Mouse (Mus musculus): ENCODE measurements around the gene Thap2.

Gene Thap2

DNA sequence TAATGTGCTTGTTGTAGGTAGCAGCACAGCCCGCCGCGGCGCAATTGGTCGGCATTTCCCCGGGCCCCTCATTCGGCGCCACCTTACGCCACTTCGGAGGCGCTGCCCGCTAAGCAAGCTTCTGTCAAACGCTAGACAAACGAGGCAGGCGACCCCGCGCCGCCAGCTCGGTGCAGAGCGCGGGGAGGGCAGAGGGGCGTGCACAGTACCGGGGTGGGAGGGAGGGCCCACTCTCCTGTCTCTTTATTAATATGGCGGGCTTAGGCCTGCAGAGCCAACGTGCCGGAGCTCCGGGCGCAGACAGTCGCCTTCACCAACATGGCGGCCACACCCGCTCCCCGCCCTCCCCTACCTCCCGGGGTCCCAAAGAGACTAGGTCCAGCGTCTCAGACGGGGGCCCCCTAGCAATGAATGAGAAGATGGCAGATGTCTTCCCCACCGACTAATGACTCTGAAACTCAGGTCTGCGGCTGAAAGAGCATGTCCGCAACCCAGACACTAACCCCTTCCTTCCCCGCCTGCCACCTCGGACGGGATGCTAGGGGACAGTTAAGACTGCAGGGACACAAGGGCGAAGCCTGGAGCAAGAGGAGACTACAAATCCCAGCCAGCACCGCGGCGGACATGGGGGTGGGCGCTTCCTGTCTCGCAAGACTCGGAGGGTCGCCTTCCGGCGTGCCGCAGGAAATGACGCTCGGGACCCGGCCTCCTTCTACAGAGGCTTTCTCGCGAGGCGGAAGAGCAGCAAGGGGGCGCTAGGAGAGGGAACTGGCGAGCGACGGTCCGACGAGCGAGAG, at the start of gene Thap2, which contains the start of gene Zfc3h1:
Thap2 (minus strand) TSS at position 223 of the 797 bp plus-strand sequence.
Zfc3h1 (plus strand) TSS at position 739 of the 797 bp plus-strand sequence.
- peak; percentile 98 for DNase-seq

GRCm38 (mm10) chr10:115425351-115425750, 41.1 kb upstream of the Thap2 start:
- no peak for DNase-seq

- DNase-seq, result no peak
These were observed 37.7 kb upstream of the Thap2 start for GRCm38 (mm10) chr10:115421976-115422375.

GRCm38 (mm10) chr10:115414056-115414455, 29.8 kb upstream of the Thap2 start:
- no peak for DNase-seq

DNA sequence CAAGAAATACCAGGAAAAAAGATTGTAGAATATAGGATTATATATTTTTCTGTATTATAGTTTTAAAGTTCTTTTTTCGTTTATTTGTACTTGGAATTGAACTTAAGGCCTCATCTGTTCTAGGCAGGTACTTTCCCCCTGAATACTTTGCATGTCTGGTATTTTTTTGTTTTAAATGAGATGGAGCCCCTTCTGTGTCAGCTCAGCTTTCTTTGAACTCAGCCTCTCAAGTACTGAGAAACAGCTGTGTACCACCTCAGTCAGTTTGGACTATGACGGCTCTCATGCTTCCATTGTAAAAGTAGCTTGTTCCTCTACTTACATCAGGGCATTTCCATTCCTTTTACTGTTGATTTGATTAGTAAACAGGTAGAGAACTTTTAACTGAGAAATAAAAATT, 29.3 kb upstream of the Thap2 start:
- DNase-seq, result no peak

DNA sequence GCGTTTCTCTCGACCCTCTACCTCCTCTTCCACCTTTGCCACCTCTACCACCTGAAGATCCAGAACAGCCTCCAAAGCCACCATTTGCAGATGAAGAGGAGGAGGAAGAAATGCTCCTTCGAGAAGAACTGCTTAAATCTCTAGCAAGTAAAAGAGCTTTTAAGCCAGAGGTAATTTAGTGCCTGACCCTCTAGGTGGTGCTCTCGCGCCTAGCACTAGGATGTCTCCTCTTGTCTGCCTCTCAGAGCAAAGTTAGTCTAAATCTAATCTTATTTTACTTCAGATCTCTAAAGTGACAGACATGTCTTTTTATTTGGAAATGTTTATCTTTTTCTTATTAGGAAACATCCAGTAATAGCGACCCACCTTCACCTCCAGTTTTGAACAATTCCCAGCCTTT, 22.1 kb upstream of the Thap2 start:
- DNase-seq, result peak; percentile 42

DNA sequence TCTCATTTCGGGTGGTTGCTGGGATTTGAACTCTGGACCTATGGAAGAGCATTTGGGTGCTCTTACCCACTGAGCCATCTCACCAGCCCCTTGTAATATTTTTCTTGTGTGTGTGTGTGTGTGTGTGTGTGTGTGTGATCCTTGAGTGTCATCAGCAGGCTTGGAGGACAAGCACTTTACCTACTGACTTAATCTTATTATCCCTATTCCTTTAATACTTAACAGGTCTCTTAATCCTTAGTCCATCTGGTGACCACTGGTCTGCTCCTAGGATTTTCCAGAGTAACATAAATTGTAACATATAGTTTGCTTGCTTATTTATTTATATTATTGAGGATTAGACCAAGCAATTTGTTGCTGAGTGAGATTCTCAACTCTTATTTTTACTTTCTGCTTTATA, 7.7 kb upstream of the Thap2 start:
- no peak for DNase-seq

DNA sequence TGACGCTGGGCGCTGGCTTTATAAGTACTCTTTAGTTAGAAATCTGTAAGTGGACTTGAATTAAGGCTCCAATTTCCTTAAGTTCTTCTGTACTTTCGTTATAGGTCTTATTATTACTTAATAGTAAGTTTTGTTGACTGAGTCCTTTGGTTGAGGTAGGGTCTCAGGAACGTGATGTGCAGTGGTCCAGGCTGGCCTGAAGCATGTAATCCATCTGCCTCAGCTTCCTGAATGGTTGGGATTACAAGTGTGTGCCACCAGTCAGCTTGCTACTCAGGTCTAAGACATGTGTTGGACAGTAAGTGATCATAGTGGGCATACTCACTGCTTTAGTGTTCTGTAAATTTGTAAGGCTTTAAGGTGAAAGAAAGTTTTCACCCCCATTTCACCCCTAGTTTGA, 6.8 kb upstream of the Thap2 start:
- DNase-seq, result no peak

DNA sequence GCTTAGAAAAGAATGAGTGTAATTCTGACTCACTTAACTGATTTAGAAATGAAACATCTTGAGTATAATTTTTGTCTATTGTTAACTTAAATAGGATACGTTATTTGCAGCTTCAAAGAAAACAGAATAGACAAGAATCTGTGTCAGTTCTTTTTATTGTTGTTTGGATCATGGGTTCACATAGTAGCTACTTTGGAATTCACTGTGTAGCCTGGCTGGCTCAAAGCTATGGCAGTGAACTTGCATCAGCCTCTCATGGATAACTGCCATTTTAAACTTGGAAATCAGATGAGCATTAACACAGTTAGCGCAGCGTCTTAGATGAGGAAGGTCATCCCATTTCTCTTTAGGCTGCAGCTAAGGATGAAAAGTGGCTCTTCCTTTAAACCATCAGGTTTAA, 3.6 kb upstream of the Thap2 start:
- DNase-seq, result no peak

- peak; percentile 64 for DNase-seq
These were observed 1.1 kb upstream of the Thap2 start for GRCm38 (mm10) chr10:115385018-115386002.

DNA sequence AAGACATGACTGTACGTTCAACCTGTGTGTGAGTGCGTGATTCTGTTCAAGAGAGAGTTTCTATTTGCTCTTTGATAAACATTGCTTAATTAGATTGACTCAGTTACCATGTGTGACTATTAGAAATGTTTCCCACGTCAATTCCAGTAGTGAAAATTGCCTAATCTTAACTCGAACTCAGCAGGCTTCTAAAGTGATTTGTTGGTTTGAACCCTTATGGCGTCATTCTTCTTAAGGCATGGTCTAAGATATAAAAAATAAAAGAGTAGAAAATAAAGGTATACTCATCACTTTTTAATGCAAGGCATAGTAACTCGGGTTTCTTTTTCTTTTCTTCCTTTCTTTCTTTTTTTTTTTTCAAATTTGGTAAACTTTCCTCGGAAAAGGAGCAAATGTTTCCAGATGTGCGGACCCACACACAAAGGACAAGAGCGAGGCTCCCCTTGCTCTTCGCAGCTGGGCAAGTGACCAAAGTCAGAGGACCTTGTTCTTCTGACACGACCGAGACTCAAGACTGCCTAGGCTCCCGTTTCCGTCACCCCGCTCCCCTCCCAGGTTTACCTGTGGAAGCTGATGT, 511 bp downstream of the Thap2 start:
- peak; percentile 43 for DNase-seq

DNA sequence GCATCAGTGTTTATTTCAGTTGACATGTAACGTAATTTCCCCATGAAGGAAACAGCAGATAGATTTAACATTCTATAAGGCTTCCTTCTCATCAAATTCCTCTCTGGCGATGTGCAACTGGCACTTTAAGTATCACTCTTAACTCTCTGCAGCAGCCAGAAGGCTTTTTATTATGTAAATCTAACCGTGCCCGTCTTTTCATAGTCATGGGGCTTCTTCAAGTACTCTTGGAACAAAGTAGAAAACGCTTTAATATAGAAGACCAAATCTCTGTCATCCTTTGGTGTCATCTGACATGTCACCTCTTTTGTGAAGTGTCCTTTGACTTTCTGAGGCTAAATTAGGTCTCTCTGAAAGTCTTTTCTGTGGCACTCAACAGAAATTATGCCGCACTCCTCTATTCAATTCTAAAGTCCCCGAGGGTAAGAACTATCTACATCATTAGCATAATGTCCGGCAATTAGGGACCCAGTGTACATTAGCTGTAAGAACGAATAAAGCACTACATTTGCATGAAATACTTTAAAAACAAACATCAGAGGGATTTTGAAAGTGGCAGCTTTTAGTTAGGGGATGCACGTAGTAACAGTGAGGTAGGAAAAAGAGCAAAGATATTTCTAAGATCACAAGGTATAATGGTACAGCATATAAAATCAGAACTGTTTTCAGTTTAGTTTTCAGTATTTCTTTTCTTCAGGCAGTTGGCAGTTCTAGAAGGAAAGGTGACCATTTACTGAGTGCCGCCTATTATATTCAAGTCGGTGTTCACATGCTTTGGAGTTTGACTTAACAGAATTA, 1.2 kb downstream of the Thap2 start:
- peak; percentile 24 for DNase-seq

- DNase-seq, result no peak
These were observed 2.6 kb downstream of the Thap2 start for GRCm38 (mm10) chr10:115381506-115382084.

DNA sequence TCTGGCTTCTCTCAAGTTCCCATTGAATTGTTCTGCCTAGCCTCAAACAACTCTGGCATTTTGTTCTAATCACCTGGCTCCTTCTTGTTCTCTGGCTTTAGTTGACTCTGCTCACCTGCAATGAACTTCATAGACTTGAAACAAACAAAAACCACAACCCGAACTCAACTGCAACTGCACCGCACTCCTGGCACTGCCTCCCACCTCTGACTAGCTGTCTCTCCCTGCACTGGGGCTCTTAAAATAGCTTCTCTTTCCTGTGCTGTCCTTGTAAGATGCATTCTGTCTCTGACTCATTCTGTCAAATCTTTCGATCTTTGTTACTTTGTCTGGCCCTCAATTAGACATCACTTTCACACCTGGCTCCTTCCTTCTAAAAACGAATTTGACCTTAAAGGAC, 21.1 kb downstream of the Thap2 start:
- DNase-seq, result peak; percentile 37

DNA sequence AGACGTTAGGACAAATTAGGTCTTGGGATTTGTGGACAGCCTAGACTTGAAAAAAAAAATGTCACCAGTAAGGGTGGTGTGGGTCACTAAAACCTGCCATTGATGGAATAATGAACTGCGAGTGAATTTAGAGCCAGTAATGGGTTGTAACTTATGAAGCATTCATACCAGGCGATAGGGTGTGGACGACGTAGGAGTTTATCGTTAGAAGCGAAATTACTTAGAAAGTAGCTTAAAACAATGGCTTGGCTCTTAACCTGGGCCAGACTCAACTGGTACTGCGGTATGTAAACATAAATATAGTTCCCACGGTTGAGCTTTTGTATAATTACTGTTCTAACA, 21.6 kb downstream of the Thap2 start:
- DNase-seq, result no peak

- DNase-seq, result peak; percentile 96
These were observed 22.2 kb downstream of the Thap2 start, which contains the start of gene Tmem19 for GRCm38 (mm10) chr10:115361840-115362622. Gene Tmem19 (minus strand): TSS chr10:115362501.

GRCm38 (mm10) chr10:115359066-115359465, 25.2 kb downstream of the Thap2 start:
- DNase-seq, result no peak

DNA sequence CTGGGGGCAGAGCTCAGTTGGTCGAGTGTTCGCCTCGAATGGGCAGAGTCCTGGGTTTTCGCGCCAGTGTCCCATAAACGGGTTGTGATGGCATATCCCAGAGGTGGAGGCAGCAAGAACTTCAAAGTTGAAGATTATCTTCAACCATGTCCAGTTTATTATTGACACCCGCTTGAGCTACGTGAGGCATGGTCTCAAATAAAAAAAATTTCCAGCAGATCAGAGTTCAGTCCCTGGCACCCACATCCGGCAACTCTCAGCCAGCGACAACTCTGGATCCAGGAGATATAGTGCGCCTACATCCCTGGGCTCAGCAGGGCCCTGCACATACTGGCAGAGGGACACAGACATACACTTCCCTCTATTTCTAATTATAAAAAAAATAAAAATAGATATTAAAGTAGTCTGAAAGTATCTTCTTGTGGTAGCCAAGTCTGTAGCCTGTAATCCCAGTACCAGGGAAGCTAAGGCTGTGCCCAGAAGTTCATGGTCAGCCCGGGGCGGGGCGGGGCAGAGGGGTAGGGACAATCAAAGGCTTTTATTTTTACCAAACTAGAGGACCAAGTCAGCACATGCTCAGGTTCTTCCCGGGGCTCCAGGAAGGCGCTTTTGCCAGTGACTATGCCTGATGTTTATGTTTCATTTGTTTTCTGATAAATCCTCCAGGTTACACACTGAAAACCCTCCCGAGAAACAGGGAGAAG, 25.9 kb downstream of the Thap2 start:
- no peak for DNase-seq

DNA sequence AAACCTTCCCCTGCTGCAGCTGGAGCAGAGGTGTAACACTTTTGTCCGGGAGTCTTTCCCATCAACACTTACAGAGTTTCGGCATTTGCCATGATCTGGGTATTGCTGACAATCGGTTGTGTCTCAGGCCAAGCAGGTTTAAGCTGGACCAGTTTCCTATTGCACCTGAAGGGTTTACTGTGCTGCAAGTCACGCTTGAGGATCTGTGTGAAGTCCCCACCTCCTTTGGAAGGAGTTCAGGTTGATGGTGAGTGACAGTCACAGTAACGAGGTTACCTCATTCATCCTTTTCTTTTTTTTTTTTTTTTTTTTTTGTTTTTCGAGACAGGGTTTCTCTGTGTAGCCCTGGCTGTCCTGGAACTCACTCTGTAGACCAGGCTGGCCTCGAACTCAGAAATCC, 28.1 kb downstream of the Thap2 start:
- no peak for DNase-seq

- DNase-seq, result no peak
These were observed 29.2 kb downstream of the Thap2 start for GRCm38 (mm10) chr10:115355016-115355415.

GRCm38 (mm10) chr10:115354553-115354952, 29.7 kb downstream of the Thap2 start:
- DNase-seq, result no peak
